Mouse (Mus musculus) heart, embryonic 12.5 days (tissue): ENCODE measurements at regions not wholly inside any gene's neighbourhood (a gene's known extent, or its start where the extent isn't known, plus 50 kb on each side); places are given as distances from the start of the nearest gene placed in this dataset.

Experiments
- ATAC-seq: fragments of 200-750 bp; cut with Nextera tagmentation; 2 replicates; pipeline ENCODE4 v1.8.0; 2017; ENCODE audit warnings: moderate TSS enrichment, moderate library complexity; ENCODE audit not compliant: insufficient number of reproducible peaks, low FRiP score
- H3K27ac ChIP-seq: fragments of 300-500 bp; sonication (generic); 2 replicates; pipeline ENCODE4 v1.5.1; 2016; ENCODE audit warnings: mild to moderate bottlenecking, moderate library complexity; ENCODE audit not compliant: poor library complexity, severe bottlenecking
- H3K27me3 ChIP-seq: fragments of 300-500 bp; sonication (generic); replicated peaks from 2 replicates; pipeline ENCODE4 v1.6.1; 2016; ENCODE audit warnings: mild to moderate bottlenecking, moderate library complexity
- H3K36me3 ChIP-seq: fragments of 300-500 bp; sonication (generic); 2 replicates; pipeline ENCODE4 v1.6.1; 2016; ENCODE audit warnings: mild to moderate bottlenecking, moderate library complexity
- H3K4me1 ChIP-seq: fragments of 300-500 bp; sonication (generic); replicated peaks from 2 replicates; pipeline ENCODE4 v1.6.1; 2016; ENCODE audit warnings: mild to moderate bottlenecking
- H3K4me2 ChIP-seq: fragments of 300-500 bp; sonication (generic); 2 replicates; pipeline ENCODE4 v1.6.1; 2016; ENCODE audit warnings: mild to moderate bottlenecking, moderate library complexity
- H3K4me3 ChIP-seq: fragments of 300-500 bp; sonication (generic); 2 replicates; pipeline ENCODE4 v1.5.1; 2016; ENCODE audit warnings: mild to moderate bottlenecking
- H3K9ac ChIP-seq: fragments of 300-500 bp; sonication (generic); 2 replicates; pipeline ENCODE4 v1.6.1; 2016; ENCODE audit warnings: mild to moderate bottlenecking, moderate library complexity
- H3K9me3 ChIP-seq: fragments of 300-500 bp; sonication (generic); replicated peaks from 2 replicates; pipeline ENCODE4 v1.6.1; 2016; ENCODE audit warnings: mild to moderate bottlenecking, moderate library complexity
- WGBS: fragments of 180-500 bp; shearing (Covaris S2); methylation state at CpG from one replicate; pipeline ENCODE4 v1.1.7; 2016; 5-methylcytosine and 5-hydroxymethylcytosine counted together

DNA sequence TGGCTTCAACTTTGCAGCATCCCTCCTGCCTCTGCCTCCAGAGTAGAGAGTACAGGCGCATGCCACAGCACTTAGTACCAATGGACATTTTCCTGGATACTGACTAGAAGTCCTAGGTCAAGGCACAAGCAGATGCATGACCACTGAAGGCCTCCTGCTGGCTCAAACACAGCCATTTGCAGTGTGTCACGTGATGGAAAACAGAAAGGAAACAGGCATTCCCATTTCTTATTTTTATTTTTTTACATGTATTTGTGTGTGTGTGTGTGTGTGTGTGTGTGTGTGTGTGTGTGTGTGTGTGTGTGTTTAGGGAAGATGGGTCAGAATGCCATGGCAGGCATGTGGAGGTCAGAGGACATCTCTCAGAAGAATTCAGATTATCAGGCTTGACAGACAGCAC is 65.6 kb downstream of the Thap12 start:
- Histone ChIP-seq H3K27me3 (no peaks in the 10 kb centered on the region), H3K9ac (no peak overlapping the region), H3K9me3 (no peaks in the 10 kb centered on the region), H3K4me2 (no peak overlapping the region), H3K36me3 (no peaks in the 10 kb centered on the region), H3K4me3 (no peak overlapping the region), H3K4me1 (peaks cover 23% of the 10 kb centered on the region), H3K27ac (no peak overlapping the region)
- ATAC-seq = no peak
- WGBS = 85% methylated on average over 2 of the region's 2 CpGs

DNA sequence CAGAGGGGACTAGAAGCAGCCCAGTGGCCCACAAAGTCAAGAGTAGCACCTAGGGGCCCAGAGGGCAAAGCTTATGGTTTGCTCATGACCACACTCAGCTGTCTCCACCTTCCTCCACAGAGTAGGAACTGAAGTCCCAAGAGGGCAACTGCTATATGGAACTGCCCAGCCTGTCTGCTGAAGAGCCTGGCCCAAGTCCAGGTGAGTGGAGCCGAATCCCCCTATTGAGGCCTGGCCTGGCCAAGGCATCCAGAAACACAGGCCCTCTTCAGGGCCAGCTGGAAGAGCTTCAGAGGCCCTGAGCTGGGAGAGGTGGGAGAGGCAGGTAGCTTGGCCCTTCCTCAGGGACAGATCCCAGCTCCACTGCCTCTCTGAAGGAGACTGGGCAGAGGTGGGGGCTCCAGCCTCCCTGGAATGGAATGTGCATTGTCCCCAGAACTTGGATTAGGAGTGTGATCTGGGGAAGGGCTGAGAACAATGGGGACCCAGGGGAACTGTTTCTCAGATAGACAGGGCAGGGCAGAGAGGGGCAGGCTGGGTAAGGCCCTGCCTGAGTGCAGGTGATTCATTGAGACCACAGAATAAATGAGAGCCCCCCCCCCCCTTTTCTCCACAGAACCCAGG is 65.7 kb upstream of the Wnt11 start:
- 0 out of 2 replicates have a peak overlapping the region, but pooled peaks have one; percentile 13 for H3K9ac ChIP-seq
- H3K27me3 ChIP-seq = no peaks in the 10 kb centered on the region
- 27% methylated on average over 1 of the region's 1 CpGs for WGBS
- H3K4me3 ChIP-seq = no peak overlapping the region
- peaks cover 23% of the 10 kb centered on the region for H3K4me1 ChIP-seq
- H3K27ac ChIP-seq = no peak overlapping the region; the same call in 1 of the 2 replicates
- H3K9me3 ChIP-seq = no peaks in the 10 kb centered on the region
- H3K36me3 ChIP-seq = no peaks in the 10 kb centered on the region
- ATAC-seq = no peak
- H3K4me2 ChIP-seq = no peak overlapping the region

DNA sequence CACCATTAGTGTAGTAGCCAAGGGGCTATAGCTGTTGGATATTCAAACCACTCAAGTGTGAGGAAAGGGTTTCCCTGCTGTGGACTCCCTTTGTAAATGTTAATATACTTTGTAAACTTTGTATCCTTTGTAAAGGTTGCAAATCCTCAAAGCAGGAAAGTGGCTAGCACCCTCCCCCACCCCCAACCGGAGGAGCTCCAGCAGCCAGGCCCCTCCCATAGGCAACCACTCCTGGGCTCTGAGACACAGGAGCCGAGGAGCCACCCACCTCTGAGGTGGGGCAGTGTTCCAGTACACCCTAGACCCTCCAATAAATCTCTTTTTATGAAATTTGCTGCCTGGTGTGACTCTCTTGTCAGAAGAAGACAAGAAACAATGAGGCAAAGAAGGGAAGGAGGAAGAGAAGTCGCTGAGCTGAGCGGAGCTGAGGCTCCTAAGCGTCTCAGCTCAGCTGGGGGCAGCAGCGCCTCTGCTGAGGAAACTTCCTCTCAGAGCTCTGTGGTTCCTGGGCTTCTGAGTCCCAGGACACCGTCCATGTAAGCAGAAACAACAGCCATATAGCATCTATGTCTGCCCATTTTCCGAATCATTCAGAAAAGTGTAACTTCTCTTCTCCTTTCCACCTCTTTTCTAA is 64.5 kb upstream of the Wnt11 start:
- H3K36me3 ChIP-seq = no peaks in the 10 kb centered on the region
- no peaks in the 10 kb centered on the region for H3K9me3 ChIP-seq
- peak overlapping the region; percentile 45 for H3K4me2 ChIP-seq
- H3K9ac ChIP-seq = no peak overlapping the region
- H3K4me1 ChIP-seq = peaks cover 27% of the 10 kb centered on the region
- H3K27me3 ChIP-seq = no peaks in the 10 kb centered on the region
- WGBS = 12% methylated on average over 8 of the region's 8 CpGs
- H3K4me3 ChIP-seq = no peak overlapping the region
- no peak overlapping the region for H3K27ac ChIP-seq
- no peak for ATAC-seq

DNA sequence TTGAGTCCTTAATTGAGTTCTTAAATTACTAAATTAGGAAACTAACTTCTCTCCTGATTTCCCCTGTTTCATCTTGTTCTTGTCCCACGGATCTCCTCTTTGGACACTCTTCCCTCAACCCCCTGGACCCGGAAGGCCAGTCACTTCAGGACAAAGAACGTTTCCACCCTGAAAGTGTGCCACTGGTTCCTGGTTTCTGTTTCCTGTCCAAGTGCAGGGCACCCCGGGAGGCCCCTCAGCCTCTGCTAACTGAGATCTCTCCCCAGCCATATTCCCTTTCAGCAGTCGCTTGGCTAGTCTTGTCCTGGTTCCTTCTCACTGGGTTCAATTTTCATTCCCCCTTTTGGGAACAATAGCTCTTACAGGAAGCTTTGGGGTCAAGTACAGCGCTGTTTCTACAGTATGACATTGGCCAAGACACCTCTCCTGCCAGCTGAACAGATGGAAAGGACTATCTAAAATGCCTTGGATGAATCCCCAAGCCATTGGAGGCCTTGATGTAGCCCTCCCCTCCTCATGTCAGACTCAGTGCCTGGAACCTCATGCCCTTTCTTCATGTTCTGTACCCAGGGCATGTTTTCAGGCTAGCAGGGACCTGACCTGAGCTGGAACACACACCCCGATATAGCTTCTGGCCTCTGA is 63.7 kb upstream of the Wnt11 start:
- Histone ChIP-seq H3K4me3 (no peak overlapping the region), H3K4me2 (no peak overlapping the region), H3K9me3 (no peaks in the 10 kb centered on the region), H3K27me3 (no peaks in the 10 kb centered on the region), H3K9ac (no peak overlapping the region), H3K4me1 (peaks cover 27% of the 10 kb centered on the region), H3K27ac (no peak overlapping the region), H3K36me3 (no peaks in the 10 kb centered on the region)
- no peak for ATAC-seq
- 44% methylated on average over 7 of the region's 7 CpGs for WGBS

DNA sequence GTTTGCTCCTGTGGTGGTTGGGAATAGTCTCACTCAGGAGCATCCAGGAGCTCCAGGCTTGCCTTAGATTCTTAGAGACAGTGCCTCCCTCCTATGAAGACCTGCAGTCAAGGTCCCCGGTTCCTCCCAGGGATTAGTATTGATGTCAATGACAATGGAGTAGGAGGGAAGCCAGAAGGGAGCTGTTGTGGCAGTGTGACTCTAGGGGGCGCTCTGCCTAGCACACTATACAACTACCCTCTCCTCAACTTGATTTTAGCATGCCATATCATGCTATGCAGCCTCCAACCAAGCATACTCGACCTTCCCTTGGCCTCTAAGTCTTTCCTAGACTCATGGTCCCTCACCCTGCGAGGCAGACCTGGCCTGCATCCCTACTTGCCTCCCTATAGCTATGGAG is 60.3 kb upstream of the Wnt11 start:
- H3K27ac ChIP-seq = no peak overlapping the region
- H3K27me3 ChIP-seq = no peaks in the 10 kb centered on the region
- H3K4me2 ChIP-seq = no peak overlapping the region
- H3K9me3 ChIP-seq = no peaks in the 10 kb centered on the region
- 46% methylated on average over 4 of the region's 4 CpGs for WGBS
- H3K4me1 ChIP-seq = peaks cover 25% of the 10 kb centered on the region
- H3K36me3 ChIP-seq = no peaks in the 10 kb centered on the region
- ATAC-seq = no peak
- H3K9ac ChIP-seq = no peak overlapping the region
- H3K4me3 ChIP-seq = no peak overlapping the region

DNA sequence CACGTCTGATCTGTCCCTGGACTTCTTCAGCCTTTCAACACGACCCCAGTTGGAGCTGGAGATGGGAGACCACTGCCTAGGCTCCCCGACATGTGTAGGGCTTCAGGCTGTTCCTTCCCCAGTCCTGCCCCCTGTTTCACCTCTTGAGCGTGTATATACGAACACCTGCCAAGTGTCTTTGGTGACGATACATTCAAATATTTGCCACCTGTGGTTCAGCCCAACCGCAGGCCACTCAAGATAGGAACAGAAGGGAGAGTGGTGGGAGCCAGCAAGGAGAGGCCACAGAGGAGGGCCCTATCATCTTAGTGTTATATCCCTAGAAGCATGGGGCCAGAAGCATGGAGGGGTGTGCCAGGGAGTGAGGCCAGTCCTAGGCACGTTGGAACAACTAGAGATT is 59.9 kb upstream of the Wnt11 start:
- Histone ChIP-seq H3K36me3 (no peaks in the 10 kb centered on the region), H3K27me3 (no peaks in the 10 kb centered on the region), H3K4me2 (no peak overlapping the region), H3K27ac (no peak overlapping the region), H3K4me1 (peaks cover 23% of the 10 kb centered on the region), H3K9ac (no peak overlapping the region), H3K9me3 (no peaks in the 10 kb centered on the region), H3K4me3 (no peak overlapping the region)
- WGBS = 48% methylated on average over 8 of the region's 8 CpGs
- no peak for ATAC-seq

DNA sequence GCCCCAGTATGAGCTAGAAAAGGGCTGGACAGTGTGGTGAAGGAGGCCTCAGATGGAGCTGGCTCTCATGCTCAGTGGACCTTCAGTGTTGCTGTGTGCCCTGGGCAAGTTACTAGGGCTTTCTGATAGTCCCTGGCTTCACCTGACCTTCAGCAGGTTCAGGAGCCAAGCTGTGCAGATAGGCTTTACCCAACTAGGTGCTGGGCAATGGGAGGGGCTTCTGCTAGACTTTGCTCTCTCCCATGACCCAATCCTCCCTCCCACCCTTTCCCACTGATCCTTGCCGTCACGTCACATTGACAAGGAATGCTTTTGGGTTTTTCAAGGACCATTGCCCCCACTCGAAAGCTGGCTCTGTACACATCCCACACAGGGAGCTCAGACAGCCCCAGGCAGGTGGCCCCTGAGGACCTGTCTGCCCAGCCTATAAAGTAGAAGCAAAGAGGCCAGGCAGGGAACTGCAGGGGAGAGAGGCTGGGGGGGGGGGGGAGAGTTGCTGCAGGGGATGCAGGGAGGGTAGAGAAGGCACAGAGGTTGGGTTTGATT is 57.5 kb upstream of the Wnt11 start:
- ATAC-seq = no peak
- Histone ChIP-seq H3K4me1 (peaks cover 11% of the 10 kb centered on the region; the same call in 1 of the 2 replicates), H3K4me2 (no peak overlapping the region), H3K27me3 (no peaks in the 10 kb centered on the region), H3K36me3 (no peaks in the 10 kb centered on the region), H3K9ac (no peak overlapping the region), H3K4me3 (no peak overlapping the region), H3K27ac (no peak overlapping the region), H3K9me3 (no peaks in the 10 kb centered on the region)
- WGBS = 63% methylated on average over 3 of the region's 3 CpGs

DNA sequence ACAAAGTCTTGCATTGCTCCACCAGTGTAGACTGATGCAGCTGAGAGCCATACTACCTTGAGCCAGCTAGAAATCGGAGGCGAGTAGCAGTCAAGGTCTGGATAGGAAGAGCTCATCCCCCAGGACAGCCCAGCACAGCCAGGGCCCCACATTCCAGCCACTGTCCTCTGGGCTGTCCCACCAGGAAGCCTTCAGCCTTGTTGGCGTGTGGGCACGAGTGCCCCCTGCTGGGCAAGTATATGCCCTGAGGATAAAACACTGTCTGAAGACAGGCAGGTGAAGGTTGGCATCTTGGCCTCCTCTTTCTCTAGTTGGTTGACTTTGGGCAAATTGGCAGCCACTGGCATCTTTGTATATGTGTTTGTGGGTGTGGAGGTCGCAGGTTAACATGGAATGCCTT is 56.0 kb upstream of the Wnt11 start:
- H3K4me3 ChIP-seq = no peak overlapping the region
- 7% methylated on average over 5 of the region's 5 CpGs for WGBS
- no peak overlapping the region for H3K27ac ChIP-seq
- H3K4me1 ChIP-seq = peaks cover 25% of the 10 kb centered on the region
- no peaks in the 10 kb centered on the region for H3K36me3 ChIP-seq
- ATAC-seq = peak; percentile 62
- no peaks in the 10 kb centered on the region for H3K9me3 ChIP-seq
- no peaks in the 10 kb centered on the region for H3K27me3 ChIP-seq
- H3K4me2 ChIP-seq = no peak overlapping the region
- no peak overlapping the region for H3K9ac ChIP-seq

DNA sequence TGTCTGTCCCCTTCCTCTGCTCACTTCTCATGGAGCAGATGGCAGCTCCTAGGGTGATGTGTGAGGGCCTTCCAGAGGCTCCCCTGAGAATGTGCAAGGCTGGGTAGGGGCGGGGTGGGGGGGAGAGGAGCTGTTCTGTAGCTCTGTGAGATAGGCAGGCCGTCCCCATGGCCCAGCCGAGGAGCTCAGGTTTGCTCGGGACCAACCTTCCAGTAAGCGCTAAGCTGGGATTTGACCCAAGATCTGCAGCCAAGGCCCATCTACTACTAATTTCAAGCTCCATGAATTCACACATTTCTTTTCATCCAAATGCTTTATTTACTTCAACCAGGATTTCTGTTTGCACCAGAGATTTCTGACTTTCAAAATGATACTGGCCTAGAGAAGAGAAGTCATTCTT is 51.4 kb upstream of the Wnt11 start:
- no peaks in the 10 kb centered on the region for H3K36me3 ChIP-seq
- H3K4me3 ChIP-seq = no peak overlapping the region
- H3K9me3 ChIP-seq = no peaks in the 10 kb centered on the region
- H3K27ac ChIP-seq = peak overlapping the region; percentile 78
- peaks cover 53% of the 10 kb centered on the region for H3K4me1 ChIP-seq
- no peak overlapping the region for H3K4me2 ChIP-seq
- 58% methylated on average over 5 of the region's 5 CpGs for WGBS
- H3K9ac ChIP-seq = no peak overlapping the region
- ATAC-seq = no peak
- H3K27me3 ChIP-seq = no peaks in the 10 kb centered on the region

DNA sequence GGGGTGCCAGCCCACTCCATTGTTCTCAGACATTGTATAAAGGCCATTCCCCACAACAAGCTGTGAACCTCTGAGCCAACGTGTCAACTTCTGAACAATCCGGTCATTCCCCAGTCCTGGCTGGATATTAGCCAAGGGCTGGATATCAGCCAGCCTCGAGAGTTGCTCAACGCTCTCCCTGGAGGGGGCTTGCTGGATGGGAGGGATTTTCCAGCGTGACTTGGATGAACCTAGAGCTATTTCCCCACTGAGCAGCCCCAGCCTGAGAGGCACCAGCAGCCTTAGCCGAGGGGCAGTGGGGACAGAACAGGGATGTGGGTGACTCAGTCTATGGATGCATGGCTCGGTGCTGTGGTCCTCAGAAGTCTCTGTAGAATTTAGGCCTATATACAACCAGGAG is 51.0 kb upstream of the Wnt11 start:
- H3K9ac ChIP-seq = 0 out of 2 replicates have a peak overlapping the region, but pooled peaks have one; percentile 11
- H3K9me3 ChIP-seq = no peaks in the 10 kb centered on the region
- 13% methylated on average over 7 of the region's 7 CpGs for WGBS
- H3K27me3 ChIP-seq = no peaks in the 10 kb centered on the region
- peak; percentile 71 for ATAC-seq
- H3K4me3 ChIP-seq = no peak overlapping the region
- H3K4me2 ChIP-seq = peak overlapping the region; percentile 21
- H3K36me3 ChIP-seq = no peaks in the 10 kb centered on the region
- peak overlapping the region; percentile 78 for H3K27ac ChIP-seq
- H3K4me1 ChIP-seq = peaks cover 53% of the 10 kb centered on the region

DNA sequence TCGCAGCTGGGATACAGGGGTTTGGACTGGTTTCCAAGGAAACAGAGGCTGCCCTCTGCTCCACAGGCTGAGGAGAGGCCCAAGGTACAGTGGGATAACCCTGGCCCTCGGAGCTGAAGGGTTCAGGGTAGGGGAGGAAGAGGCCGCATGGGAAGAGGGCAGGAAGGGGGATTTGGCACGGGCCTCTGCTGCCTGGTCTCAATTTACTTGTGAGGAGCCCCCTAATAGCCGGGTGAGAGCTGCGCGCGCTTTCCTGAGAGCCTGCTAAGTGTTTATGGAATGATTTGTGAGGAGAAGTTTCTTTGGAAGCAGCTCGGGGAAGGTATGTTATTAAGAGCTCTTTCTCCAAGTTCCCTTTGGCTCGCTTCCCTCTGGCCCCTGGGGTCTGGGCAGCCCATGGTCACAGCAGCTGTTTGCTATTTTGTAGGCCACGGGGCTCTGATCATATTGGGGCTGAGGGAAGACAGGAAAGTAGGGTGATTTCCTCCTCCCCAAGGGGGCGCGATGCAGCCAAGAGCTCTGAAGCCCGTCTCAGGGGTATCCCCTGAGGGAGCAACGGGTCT is 50.5 kb upstream of the Wnt11 start:
- Histone ChIP-seq H3K36me3 (no peaks in the 10 kb centered on the region), H3K4me1 (peaks cover 57% of the 10 kb centered on the region), H3K4me2 (peak overlapping the region; percentile 21), H3K4me3 (no peak overlapping the region), H3K27me3 (no peaks in the 10 kb centered on the region), H3K27ac (peak overlapping the region; percentile 78), H3K9me3 (no peaks in the 10 kb centered on the region), H3K9ac (0 out of 2 replicates have a peak overlapping the region, but pooled peaks have one; percentile 11)
- 55% methylated on average over 15 of the region's 15 CpGs for WGBS
- ATAC-seq = 0 out of 2 replicates have a peak, but pooled peaks have one; percentile 20
